Mouse (Mus musculus) stomach, embryonic 16.5 days (tissue): Measurements from ENCODE around the gene Galnt17. TPM values are rescaled to one million over a fixed set of nuclear protein-coding genes. Genes with fewer than 3 reads are reported as not detected.

Experiments
- ATAC-seq: fragments of 200-750 bp; cut with Nextera tagmentation; 2 replicates; pipeline ENCODE4 v1.8.0; 2017; ENCODE audit warnings: moderate number of reproducible peaks, moderate TSS enrichment; ENCODE audit not compliant: insufficient read depth, low FRiP score
- H3K27ac ChIP-seq: fragments of 300-500 bp; sonication (generic); 2 replicates; pipeline ENCODE4 v1.5.1; 2014; ENCODE audit warnings: low read length
- H3K27me3 ChIP-seq: fragments of 300-500 bp; sonication (generic); 2 replicates; pipeline ENCODE4 v1.6.1; 2014; ENCODE audit warnings: low read length, control low read depth, mixed read lengths; ENCODE audit not compliant: control insufficient read depth, insufficient read depth
- H3K36me3 ChIP-seq: fragments of 300-500 bp; sonication (generic); 2 replicates; pipeline ENCODE4 v1.6.1; 2014; ENCODE audit warnings: low read length; ENCODE audit not compliant: control insufficient read depth, insufficient read depth
- H3K4me1 ChIP-seq: fragments of 300-500 bp; sonication (generic); 2 replicates; pipeline ENCODE4 v1.6.1; 2014; ENCODE audit warnings: low read length, control low read depth, mixed read lengths; ENCODE audit not compliant: control insufficient read depth, insufficient read depth
- H3K4me2 ChIP-seq: fragments of 300-500 bp; sonication (generic); 2 replicates; pipeline ENCODE4 v1.6.1; 2014; ENCODE audit warnings: low read depth, low read length, mixed read lengths
- H3K4me3 ChIP-seq: fragments of 300-500 bp; sonication (generic); replicated peaks from 2 replicates; pipeline ENCODE4 v1.5.1; 2014; ENCODE audit warnings: mild to moderate bottlenecking, low read length
- H3K9ac ChIP-seq: fragments of 300-500 bp; sonication (generic); 2 replicates; pipeline ENCODE4 v1.6.1; 2014; ENCODE audit warnings: low read length
- H3K9me3 ChIP-seq: fragments of 300-500 bp; sonication (generic); replicated peaks from 2 replicates; pipeline ENCODE4 v1.6.1; 2016; ENCODE audit warnings: low read length, control low read depth; ENCODE audit not compliant: control insufficient read depth
- WGBS: fragments of 180-500 bp; shearing (Covaris S2); extraction: QIAGEN DNeasy Blood & Tissue Kit; methylation state at CpG from one replicate; pipeline ENCODE4 v1.1.7; 2014; 5-methylcytosine and 5-hydroxymethylcytosine counted together
- polyA plus RNA-seq: library from polyadenylated mRNA; unstranded; fragments of >200 nt; fragmentation: Nextera tagmentation; extraction: Ambion mirVana; gene quantifications from 2 replicates; pipeline ENCODE4 v1.2.1, GENCODE M21; 2015

The Galnt17 gene
- polyA plus RNA-seq, 1 experiment from 2014 or later = 1.3 TPM

- no peak overlapping the region for H3K4me3 ChIP-seq
- H3K27ac ChIP-seq = no peak overlapping the region
- no peaks in the 10 kb centered on the region for H3K9me3 ChIP-seq
- WGBS = 15% methylated on average over 11 of the region's 11 CpGs
- H3K9ac ChIP-seq = peak overlapping the region; percentile 7; the same call in 1 of the 2 replicates
- ATAC-seq = no peak
- H3K36me3 ChIP-seq = no peaks in the 10 kb centered on the region
- peak overlapping the region; percentile 28 for H3K4me2 ChIP-seq
- H3K27me3 ChIP-seq = 0 out of 2 replicates have a peak, but pooled peaks cover 3% of the 10 kb centered on the region
- H3K4me1 ChIP-seq = no peaks in the 10 kb centered on the region
These were observed 456.1 kb downstream of the Galnt17 start for GRCm38 (mm10) chr5:130852182-130852581.

DNA sequence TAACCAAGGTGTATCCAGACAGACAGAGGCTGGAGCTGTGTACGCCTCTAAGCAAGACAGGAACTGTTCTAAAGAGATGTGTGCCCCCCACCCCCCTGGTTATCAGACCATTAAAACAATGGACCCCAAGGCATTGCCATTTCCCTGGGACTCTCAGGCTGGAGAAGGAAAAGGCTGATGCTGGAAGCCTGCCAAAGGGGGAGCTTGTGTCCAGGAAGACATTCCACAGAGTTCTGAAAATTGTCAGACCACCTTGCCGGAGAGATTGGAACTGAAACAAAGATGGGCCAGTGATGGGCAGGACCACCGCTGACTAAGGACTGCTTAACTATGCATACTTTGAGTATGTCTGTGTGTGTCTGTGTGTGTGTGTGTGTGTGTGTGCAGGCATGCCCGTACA is 458.7 kb downstream of the Galnt17 start:
- Histone ChIP-seq H3K4me2 (no peak overlapping the region), H3K4me1 (no peaks in the 10 kb centered on the region), H3K9ac (no peak overlapping the region; the same call in 1 of the 2 replicates), H3K27me3 (no peaks in the 10 kb centered on the region), H3K36me3 (no peaks in the 10 kb centered on the region), H3K9me3 (no peaks in the 10 kb centered on the region), H3K27ac (no peak overlapping the region), H3K4me3 (no peak overlapping the region)
- WGBS = 46% methylated on average over 4 of the region's 4 CpGs
- no peak for ATAC-seq

DNA sequence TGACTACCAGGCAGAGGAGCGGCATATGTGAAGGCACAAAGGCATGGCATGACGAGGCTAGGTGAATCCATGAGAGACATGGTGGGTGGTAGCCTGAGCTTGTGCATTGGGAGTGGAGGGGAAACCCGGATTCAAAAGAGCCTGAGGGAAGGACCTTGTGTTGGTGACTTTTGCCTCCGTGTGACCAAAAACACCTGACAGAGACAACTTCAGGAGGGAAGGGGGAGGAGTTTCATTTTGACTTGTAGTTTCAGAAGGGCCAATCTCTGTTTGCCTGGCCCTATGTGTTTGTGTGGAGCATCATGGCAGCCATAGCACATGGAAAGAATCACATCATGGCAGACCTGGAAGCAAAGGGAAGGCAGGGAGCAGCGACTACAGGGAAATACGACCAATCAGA is 459.7 kb downstream of the Galnt17 start:
- Histone ChIP-seq H3K4me3 (no peak overlapping the region), H3K9me3 (no peaks in the 10 kb centered on the region), H3K4me1 (no peaks in the 10 kb centered on the region), H3K27me3 (no peaks in the 10 kb centered on the region), H3K4me2 (no peak overlapping the region), H3K36me3 (no peaks in the 10 kb centered on the region), H3K27ac (no peak overlapping the region), H3K9ac (no peak overlapping the region)
- WGBS = 81% methylated on average over 6 of the region's 6 CpGs
- ATAC-seq = no peak

DNA sequence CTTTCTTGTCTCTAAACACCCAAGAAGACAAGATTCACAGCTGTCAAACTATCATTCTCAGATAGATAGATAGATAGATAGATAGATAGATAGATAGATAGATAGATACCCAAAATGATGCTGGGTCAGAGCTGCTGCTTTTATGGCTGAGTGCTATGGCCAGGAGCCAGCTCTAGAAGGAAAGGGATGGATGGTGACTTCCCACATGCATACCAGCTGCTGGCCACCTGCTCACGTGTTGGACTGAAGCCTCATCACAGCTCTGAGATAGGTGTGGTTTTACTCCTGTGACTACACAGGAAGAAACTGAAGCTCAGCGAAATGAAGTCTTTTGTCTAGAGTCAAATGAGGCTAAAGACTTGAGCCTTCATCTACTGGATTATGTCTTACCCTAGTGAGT is 482.5 kb downstream of the Galnt17 start:
- H3K4me3 ChIP-seq = no peak overlapping the region
- H3K27me3 ChIP-seq = no peaks in the 10 kb centered on the region
- H3K9me3 ChIP-seq = 0 out of 2 replicates have a peak, but pooled peaks cover 3% of the 10 kb centered on the region
- no peak for ATAC-seq
- no peak overlapping the region for H3K4me2 ChIP-seq
- H3K36me3 ChIP-seq = no peaks in the 10 kb centered on the region
- 78% methylated on average over 2 of the region's 2 CpGs for WGBS
- no peak overlapping the region for H3K9ac ChIP-seq
- H3K27ac ChIP-seq = no peak overlapping the region
- H3K4me1 ChIP-seq = no peaks in the 10 kb centered on the region
